ENCODE assay signal across 9 mouse cellular contexts in the genomic region with DNA sequence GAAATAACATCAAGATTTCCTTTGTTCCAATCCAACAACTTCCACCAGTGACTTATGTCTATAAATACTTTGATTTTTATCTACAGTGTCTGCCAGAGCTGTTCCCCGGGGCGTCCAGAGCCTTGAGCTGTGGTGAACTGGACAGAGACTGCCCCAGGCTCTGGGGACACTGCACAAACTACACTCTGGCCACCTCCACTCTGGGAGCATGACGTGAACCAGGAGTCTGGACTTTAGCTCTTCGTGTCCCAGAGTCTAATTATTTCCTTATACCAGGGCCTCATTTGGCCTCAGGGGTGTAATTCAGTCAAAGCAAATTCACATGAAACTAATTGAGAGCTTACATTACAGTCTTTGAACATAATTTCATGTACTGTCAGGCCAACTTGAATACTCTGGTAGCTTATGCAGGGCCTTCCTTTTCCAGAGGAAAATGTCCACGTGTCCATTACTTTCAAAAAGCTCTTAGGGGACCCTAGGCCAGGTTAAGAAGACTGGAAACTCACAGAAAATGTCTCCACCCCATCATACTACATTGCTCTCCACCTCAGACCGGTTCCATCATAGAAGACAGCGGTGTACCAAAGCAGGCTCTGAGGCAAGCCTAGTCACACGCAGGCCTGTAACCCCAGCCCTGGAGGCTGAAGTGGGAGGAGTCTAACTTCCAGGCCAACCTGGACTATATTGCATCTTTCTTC. TPM values are rescaled to one million over a fixed set of nuclear protein-coding genes. Genes with fewer than 3 reads are reported as not detected.
DNase-seq lines count a peak whose midpoint lies in the region; ATAC-seq and TF ChIP-seq lines count a peak whose summit lies in the region.
"Had no signal": no experiment of that assay in that cellular context is flagged by ENCODE, and none has a peak within 500 bp of the region (broad histone marks: within the 10 kb centered on the region; RNA-seq: fewer than 3 reads in every experiment).

No protein-coding gene starts in this region.

- H3K4me3 ChIP-seq in midbrain, embryonic 14.5 days (replicated peaks; ENCODE audit: low read depth, low read length): no peak overlapping the region
- H3K4me3 ChIP-seq in midbrain, embryonic 11.5 days (ENCODE audit: low read depth, low read length): no peak overlapping the region
- H3K4me3 ChIP-seq in bone marrow macrophage, adult 2 months (ENCODE audit: insufficient read depth, low read length): no peak overlapping the region
- no peak overlapping the region for H3K4me3 ChIP-seq in kidney, embryonic 16.5 days (ENCODE audit: low read length)
- no peak overlapping the region for H3K4me3 ChIP-seq in macrophage (ENCODE audit: inconsistent target)
- no peak overlapping the region for H3K4me3 ChIP-seq in layer of hippocampus, adult 2 months

- WGBS in midbrain, embryonic 14.5 days: 74% methylated on average over 8 of the region's 8 CpGs
- WGBS in midbrain, embryonic 11.5 days: 79% methylated on average over 8 of the region's 8 CpGs
- WGBS in kidney, embryonic 16.5 days: 42% methylated on average over 8 of the region's 8 CpGs
- WGBS in macrophage (ENCODE audit: missing documents): 86% methylated on average over 8 of the region's 8 CpGs

- ATAC-seq in midbrain, embryonic 14.5 days (ENCODE audit: low FRiP score, low TSS enrichment): no peak
- ATAC-seq in midbrain, embryonic 11.5 days (ENCODE audit: low FRiP score): no peak
- ATAC-seq in kidney, embryonic 16.5 days (ENCODE audit: low FRiP score, low TSS enrichment): peak; percentile 86
- ATAC-seq in megakaryocyte-erythroid progenitor cell, adult 5-6 weeks (replicated peaks; ENCODE audit: low FRiP score, low TSS enrichment, poor library complexity, severe bottlenecking): no peak

- peak; percentile 2 for DNase-seq in midbrain, embryonic 14.5 days
- no peak for DNase-seq in midbrain, embryonic 11.5 days (ENCODE audit: low spot score, missing footprints)
- no peak for DNase-seq in layer of hippocampus, adult 2 months (ENCODE audit: low spot score in 2 of 2)
- no peak for DNase-seq in layer of hippocampus, postnatal 10 days (ENCODE audit: low spot score in 2 of 2)
- DNase-seq: lung, adult 2 months had no signal

- TF ChIP-seq POLR2A in bone marrow macrophage, adult 2 months (IDR thresholded peaks at IDR 0.05; ENCODE audit: borderline replicate concordance, low read depth, low read length): no peak

- TF ChIP-seq CTCF in bone marrow macrophage, adult 2 months (IDR thresholded peaks at IDR 0.05; ENCODE audit: low read depth, low read length): no peak
- TF ChIP-seq CTCF in layer of hippocampus, adult 2 months (conservative IDR thresholded peaks at IDR 0.05): no peak

- no peaks in the 10 kb centered on the region for H3K79me2 ChIP-seq in macrophage (ENCODE audit: inconsistent target)

- H3K9me3 ChIP-seq in midbrain, embryonic 14.5 days (ENCODE audit: control insufficient read depth, low read length): no peaks in the 10 kb centered on the region
- no peaks in the 10 kb centered on the region for H3K9me3 ChIP-seq in midbrain, embryonic 11.5 days (ENCODE audit: control insufficient read depth, low read length)
- no peaks in the 10 kb centered on the region for H3K9me3 ChIP-seq in kidney, embryonic 16.5 days (ENCODE audit: low read length)

- H3K27ac ChIP-seq in midbrain, embryonic 14.5 days (replicated peaks; ENCODE audit: low read depth, low read length): no peak overlapping the region
- no peak overlapping the region for H3K27ac ChIP-seq in midbrain, embryonic 11.5 days (ENCODE audit: low read depth, low read length)
- peak overlapping the region; percentile 3; the same call in 1 of the 2 replicates for H3K27ac ChIP-seq in bone marrow macrophage, adult 2 months (ENCODE audit: insufficient read depth, low read depth, low read length)
- peak overlapping the region; percentile 57; the same call in 1 of the 2 replicates for H3K27ac ChIP-seq in kidney, embryonic 16.5 days (ENCODE audit: low read length)
- peak overlapping the region; percentile 51 for H3K27ac ChIP-seq in macrophage
- no peak overlapping the region for H3K27ac ChIP-seq in layer of hippocampus, adult 2 months

- no peaks in the 10 kb centered on the region for H3K4me1 ChIP-seq in midbrain, embryonic 14.5 days (ENCODE audit: control insufficient read depth, insufficient read depth, low read length)
- H3K4me1 ChIP-seq in midbrain, embryonic 11.5 days (ENCODE audit: control insufficient read depth, insufficient read depth, low read length): no peaks in the 10 kb centered on the region
- H3K4me1 ChIP-seq in bone marrow macrophage, adult 2 months (ENCODE audit: control insufficient read depth, insufficient read depth, low read length): peaks cover 19% of the 10 kb centered on the region
- peaks cover 5% of the 10 kb centered on the region for H3K4me1 ChIP-seq in kidney, embryonic 16.5 days (ENCODE audit: insufficient read depth, low read length)

- no peak overlapping the region for H3K4me2 ChIP-seq in midbrain, embryonic 14.5 days (ENCODE audit: low read length)
- no peak overlapping the region for H3K4me2 ChIP-seq in midbrain, embryonic 11.5 days
- no peak overlapping the region for H3K4me2 ChIP-seq in kidney, embryonic 16.5 days (replicated peaks; ENCODE audit: low read depth, low read length)

- no peaks in the 10 kb centered on the region for H3K36me3 ChIP-seq in midbrain, embryonic 14.5 days (ENCODE audit: control insufficient read depth, insufficient read depth, low read length)
- H3K36me3 ChIP-seq in midbrain, embryonic 11.5 days (ENCODE audit: control insufficient read depth, insufficient read depth, low read length): no peaks in the 10 kb centered on the region
- no peaks in the 10 kb centered on the region for H3K36me3 ChIP-seq in kidney, embryonic 16.5 days (ENCODE audit: insufficient read depth, low read length)
- H3K36me3 ChIP-seq in macrophage (ENCODE audit: inconsistent target): no peaks in the 10 kb centered on the region

- H3K27me3 ChIP-seq in midbrain, embryonic 14.5 days (ENCODE audit: control insufficient read depth, insufficient read depth, low read length): no peaks in the 10 kb centered on the region
- H3K27me3 ChIP-seq in midbrain, embryonic 11.5 days (ENCODE audit: control insufficient read depth, insufficient read depth, low read length): no peaks in the 10 kb centered on the region
- H3K27me3 ChIP-seq in kidney, embryonic 16.5 days (ENCODE audit: insufficient read depth, low read length): no peaks in the 10 kb centered on the region

- no peak overlapping the region for H3K9ac ChIP-seq in midbrain, embryonic 14.5 days (replicated peaks; ENCODE audit: low read length)
- H3K9ac ChIP-seq in midbrain, embryonic 11.5 days (ENCODE audit: low read length): no peak overlapping the region
- H3K9ac ChIP-seq in kidney, embryonic 16.5 days (replicated peaks; ENCODE audit: low read length): no peak overlapping the region

RNA-seq across cellular contexts. Expression of a gene that starts 9.9 kb away (rescaled TPM):
- polyA plus RNA-seq in midbrain, embryonic 14.5 days (2014; fragmentation: Nextera tagmentation; extraction: Ambion mirVana): 1.2 and 3.2 TPM in 2 replicates
- polyA plus RNA-seq in midbrain, embryonic 11.5 days (2014; fragmentation: Nextera tagmentation; extraction: Ambion mirVana): 3.5 and 4.6 TPM in 2 replicates
- polyA plus RNA-seq in bone marrow macrophage, adult 2 months (2012; ENCODE audit: insufficient read depth, insufficient read length, missing spikeins): 59.0 and 61.3 TPM in 2 replicates
- 9.6 and 10.3 TPM in 2 replicates for polyA plus RNA-seq in kidney, embryonic 16.5 days (2015; fragmentation: Nextera tagmentation; extraction: Ambion mirVana)
- total RNA-seq in macrophage (2018; cell fraction: chromatin; rRNA removed): 100 to 1,000 TPM in 15 of 26 experiments, 10 to 100 TPM in 11; 13.1 to 439 (median 135) TPM
- 10 to 100 TPM; 27.7 to 75.5 (median 38.9) TPM for total RNA-seq in macrophage (2018; cell fraction: cytosol; rRNA removed)
- 100 to 1,000 TPM in 18 of 26 experiments, 10 to 100 TPM in 8; 57.0 to 318 (median 156) TPM for total RNA-seq in macrophage (2018; cell fraction: nucleus; rRNA removed)
- polyA plus RNA-seq in macrophage (2018): 22.9 to 56.7 TPM (median 32.9 TPM) in 3 replicates
- total RNA-seq in layer of hippocampus, adult 2 months (2021): 1 to 10 TPM; 4.8 to 4.9 TPM
- total RNA-seq in megakaryocyte-erythroid progenitor cell, adult 5-6 weeks (2014; fragmentation: Nextera tagmentation): 44.2 and 51.6 TPM in 2 replicates
- 27.1 and 35.5 TPM in 2 replicates for total RNA-seq in megakaryocyte-erythroid progenitor cell, adult 5-6 weeks (2017)
- total RNA-seq in layer of hippocampus, postnatal 10 days (2021): 1 to 10 TPM; 2.1 to 2.2 TPM

Comparison
In these comparisons a context has a peak if more than half of its experiments do, and no peak if none do; other contexts are left out.
1. H3K27ac ChIP-seq: peak in bone marrow macrophage, adult 2 months (single experiment), kidney, embryonic 16.5 days (single experiment) and macrophage (single experiment); none in midbrain, embryonic 14.5 days (single experiment), midbrain, embryonic 11.5 days (single experiment) and layer of hippocampus, adult 2 months (single experiment).